Mouse (Mus musculus) cerebellum, adult 2 months (tissue): ENCODE measurements around the gene Abcg1. TPM values are rescaled to one million over a fixed set of nuclear protein-coding genes. Genes with fewer than 3 reads are reported as not detected.
A peak's percentile ranks its signal among the peaks of the same experiment; 100 is the strongest.

Experiments used
- DNase-seq, 2 experiments: peaks; one replicate each; pipeline ENCODE4 v3.0.0; 2021
- H3K27ac ChIP-seq: fragments of 200-500 bp; 2 replicates; pipeline ENCODE4 v1.5.1; 2012; ENCODE audit warnings: low read length, control low read depth, inconsistent platforms; ENCODE audit not compliant: insufficient read depth
- H3K27me3 ChIP-seq: fragments of 200-500 bp; 2 replicates; pipeline ENCODE4 v1.6.1; 2012; ENCODE audit warnings: inconsistent platforms, mild to moderate bottlenecking, low read length, moderate library complexity; ENCODE audit not compliant: control insufficient read depth, insufficient read depth
- H3K4me1 ChIP-seq: fragments of 200-500 bp; 2 replicates; pipeline ENCODE4 v1.6.1; 2011; ENCODE audit warnings: low read length; ENCODE audit not compliant: control insufficient read depth, insufficient read depth
- H3K4me3 ChIP-seq: fragments of 200-500 bp; replicated peaks from 2 replicates; pipeline ENCODE3; 2011; ENCODE audit warnings: mild to moderate bottlenecking, low read depth, low read length, control low read depth; ENCODE audit not compliant: insufficient read depth
- CTCF ChIP-seq: fragments of 200-500 bp; IDR thresholded peaks from 2 replicates; pipeline ENCODE4 v1.5.1; 2011; ENCODE audit warnings: low read depth, mild to moderate bottlenecking, control low read depth, low read length, moderate library complexity, borderline replicate concordance; ENCODE audit not compliant: insufficient read depth
- POLR2A ChIP-seq: fragments of 200-500 bp; IDR thresholded peaks from 2 replicates; pipeline ENCODE4 v1.6.1; 2011; ENCODE audit warnings: low read length, control low read depth, borderline replicate concordance; ENCODE audit not compliant: insufficient read depth
- WGBS: fragments of 180-500 bp; shearing (Covaris S2); methylation state at CpG from one replicate; pipeline ENCODE4 v1.1.7; 2018; 5-methylcytosine and 5-hydroxymethylcytosine counted together
- polyA plus RNA-seq: library from polyadenylated mRNA; depleted of rRNA; stranded (reverse); fragments of >200 nt; gene quantifications from 2 replicates; pipeline ENCODE4 v1.2.3, GENCODE M21; 2012; rRNA removed

Abcg1 gene
- 41.4 and 42.8 TPM in 2 replicates for polyA plus RNA-seq

GRCm38 (mm10) chr17:31057151-31057890 lies at the start of gene Abcg1:
Gene Abcg1, plus strand, starts transcription at chr17:31057675.
- DNase-seq = peak; percentile 88 to 90
- H3K27ac ChIP-seq = peak within 1 kb of the TSS; percentile 86
- H3K4me1 ChIP-seq = peaks cover 30% of the 10 kb centered on the region
- 4% methylated on average over 47 of the region's 49 CpGs for WGBS
- peak within 1 kb of the TSS; percentile 69 for H3K4me3 ChIP-seq
- no peaks in the 10 kb centered on the region for H3K27me3 ChIP-seq
- TF ChIP-seq CTCF (no peak), POLR2A (peak; percentile 85)

DNA sequence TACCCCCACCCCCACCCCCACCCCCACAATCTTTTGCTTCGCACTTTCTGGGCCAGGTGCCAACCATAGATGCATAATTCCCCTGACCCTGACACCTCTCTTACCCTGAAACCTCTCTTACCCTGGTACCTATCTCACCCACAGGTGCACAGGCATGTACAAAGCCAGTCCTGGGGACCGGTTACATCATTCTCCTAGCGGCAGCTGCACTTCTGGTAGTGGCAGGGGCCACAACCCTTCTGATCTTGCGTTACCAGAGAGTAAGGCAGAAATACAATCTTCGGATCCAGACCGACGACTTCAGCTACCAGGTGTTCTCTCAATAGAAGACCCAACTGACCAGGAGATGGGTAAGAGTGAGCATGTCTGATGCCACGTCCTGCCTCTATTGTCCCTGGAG lies 49.1 kb upstream of the Abcg1 start:
- WGBS = 80% methylated on average over 8 of the region's 8 CpGs
- no peak for DNase-seq
- TF ChIP-seq POLR2A = no peak
- no peak for TF ChIP-seq CTCF
- Histone ChIP-seq H3K27me3 (no peaks in the 10 kb centered on the region), H3K4me1 (no peaks in the 10 kb centered on the region), H3K27ac (no peak overlapping the region), H3K4me3 (no peak overlapping the region)

DNA sequence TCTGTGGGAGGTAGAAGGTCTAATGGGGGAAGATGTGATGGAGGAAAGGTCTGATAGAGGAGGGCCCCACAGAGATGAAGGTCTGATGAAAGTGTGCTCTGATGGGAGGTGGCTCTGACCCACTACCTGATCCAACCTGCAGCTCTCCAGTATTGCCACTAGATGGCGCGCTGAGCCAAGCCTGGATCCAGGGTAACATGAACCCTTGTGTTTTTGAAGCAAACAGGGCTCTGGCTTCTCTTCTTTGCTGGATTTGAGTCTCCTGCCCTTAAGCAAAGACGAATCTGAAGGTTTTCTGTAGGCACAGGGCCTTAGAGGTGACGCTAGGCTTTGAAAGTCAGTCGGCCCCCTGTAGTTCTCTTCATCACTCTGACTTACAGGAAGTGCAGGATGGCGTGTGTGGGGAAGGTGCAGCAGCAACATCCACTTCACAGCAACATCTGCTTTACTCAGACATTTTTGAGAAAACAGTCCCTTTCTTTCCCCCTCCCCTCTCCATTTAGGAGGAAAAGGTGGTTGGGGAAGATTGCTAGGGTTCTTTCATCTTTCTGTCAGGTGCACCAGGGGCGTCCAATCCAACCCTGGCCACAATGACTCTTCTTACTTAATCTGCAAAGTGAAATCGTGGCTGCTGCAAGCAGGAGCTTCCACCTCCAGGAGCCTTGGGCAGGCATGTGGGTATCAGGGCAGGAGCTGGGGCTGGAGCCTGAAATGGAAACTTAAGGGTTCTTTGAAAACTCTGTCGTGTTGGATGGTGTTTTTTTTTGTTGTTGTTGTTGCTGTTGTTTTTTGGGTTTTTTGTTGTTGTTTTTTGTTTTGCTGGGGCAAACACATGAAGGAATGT lies 45.7 kb upstream of the Abcg1 start:
- Histone ChIP-seq H3K4me1 (no peaks in the 10 kb centered on the region), H3K4me3 (no peak overlapping the region), H3K27ac (no peak overlapping the region), H3K27me3 (no peaks in the 10 kb centered on the region)
- TF ChIP-seq CTCF (peak; percentile 98), POLR2A (no peak)
- WGBS = 37% methylated on average over 9 of the region's 9 CpGs
- DNase-seq = peak; percentile 44 to 48

GRCm38 (mm10) chr17:31018267-31018666 lies 39.2 kb upstream of the Abcg1 start:
- no peak for TF ChIP-seq POLR2A
- peak; percentile 53; the same call in 1 of the 2 replicates for TF ChIP-seq CTCF
- peak; percentile 23 to 51 for DNase-seq
- WGBS = 68% methylated on average over 4 of the region's 4 CpGs
- Histone ChIP-seq H3K27ac (no peak overlapping the region), H3K27me3 (no peaks in the 10 kb centered on the region), H3K4me3 (no peak overlapping the region), H3K4me1 (no peaks in the 10 kb centered on the region; the same call in 1 of the 2 replicates)

DNA sequence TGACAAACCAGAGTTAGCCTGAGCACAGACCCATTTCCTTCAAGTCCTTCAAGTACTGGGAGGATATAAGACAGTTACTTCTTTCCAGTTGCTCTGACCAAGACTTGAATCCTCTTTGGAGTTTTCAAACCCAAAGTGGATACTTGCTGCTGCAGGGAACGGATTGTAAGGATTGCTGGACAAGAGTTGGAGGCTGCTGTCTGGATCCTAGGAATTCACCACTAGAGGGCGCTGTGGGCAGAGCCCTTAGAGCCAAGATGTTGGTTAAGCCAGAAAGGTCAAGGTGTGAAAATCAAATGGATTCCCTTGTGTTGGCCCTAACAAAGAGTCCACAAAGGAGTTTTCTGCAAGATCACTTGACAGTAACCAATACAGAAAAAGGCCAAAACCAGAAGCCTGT lies 38.0 kb upstream of the Abcg1 start:
- Histone ChIP-seq H3K4me3 (no peak overlapping the region), H3K4me1 (no peaks in the 10 kb centered on the region; the same call in 1 of the 2 replicates), H3K27me3 (no peaks in the 10 kb centered on the region), H3K27ac (no peak overlapping the region)
- WGBS = 5% methylated on average over 2 of the region's 2 CpGs
- no peak for TF ChIP-seq POLR2A
- TF ChIP-seq CTCF = peak; percentile 76
- DNase-seq = peak; percentile 65 to 73

DNA sequence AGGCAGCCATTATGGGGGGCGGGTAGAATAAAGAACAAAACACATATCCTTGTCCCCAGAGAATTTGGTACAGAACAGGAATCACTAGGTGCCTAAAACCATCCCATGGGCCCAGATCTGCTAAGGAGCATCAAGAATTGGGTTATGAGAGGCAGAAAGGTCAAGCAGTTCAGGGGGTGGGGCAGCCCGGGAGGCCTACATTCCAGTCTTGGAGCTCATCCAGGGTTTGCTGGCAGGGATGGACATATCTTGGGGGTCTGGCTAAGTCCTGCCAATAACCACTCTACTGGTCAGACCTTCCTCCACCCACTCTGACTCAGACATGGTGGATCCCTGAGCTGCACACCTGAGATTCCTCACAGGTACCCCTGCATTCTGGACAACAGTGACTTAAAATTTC lies 37.4 kb upstream of the Abcg1 start:
- TF ChIP-seq CTCF (no peak), POLR2A (no peak)
- Histone ChIP-seq H3K4me3 (no peak overlapping the region), H3K27ac (no peak overlapping the region), H3K4me1 (no peaks in the 10 kb centered on the region; the same call in 1 of the 2 replicates), H3K27me3 (no peaks in the 10 kb centered on the region)
- WGBS = 66% methylated on average over 2 of the region's 2 CpGs
- DNase-seq = no peak

GRCm38 (mm10) chr17:31021276-31021675 lies 36.2 kb upstream of the Abcg1 start:
- H3K27me3 ChIP-seq = no peaks in the 10 kb centered on the region
- H3K4me1 ChIP-seq = no peaks in the 10 kb centered on the region; the same call in 1 of the 2 replicates
- no peak overlapping the region for H3K4me3 ChIP-seq
- peak in 1 of 2 experiments; percentile 19 for DNase-seq
- WGBS = 56% methylated on average over 8 of the region's 8 CpGs
- H3K27ac ChIP-seq = peak overlapping the region; percentile 27; the same call in 1 of the 2 replicates
- TF ChIP-seq POLR2A (no peak), CTCF (no peak)
